Mouse (Mus musculus) CH12.LX (cell line): ENCODE results near the gene Sf3b4. TPM values are rescaled to one million over a fixed set of nuclear protein-coding genes. Genes with fewer than 3 reads are reported as not detected.

ENCODE experiments used
- DNase-seq: peaks from one replicate; pipeline ENCODE4 v3.0.0-alpha.2; 2013; ENCODE audit errors: extremely low read depth
- H3K27ac ChIP-seq: 2 replicates; pipeline ENCODE4 v1.5.1; 2012; ENCODE audit warnings: low read depth, mild to moderate bottlenecking, control low read depth, moderate library complexity; ENCODE audit not compliant: insufficient read depth
- H3K27me3 ChIP-seq: replicated peaks from 2 replicates; pipeline ENCODE3; 2012; ENCODE audit warnings: inconsistent platforms
- H3K36me3 ChIP-seq, 2 experiments: replicated peaks in 1 of 2; 2 replicates each; pipeline versions ENCODE3 to v1.6.1; 2012; ENCODE audit warnings: inconsistent platforms in 1 of 2, low read length in 1 of 2, mild to moderate bottlenecking in 1 of 2, mixed read lengths in 1 of 2, moderate library complexity in 1 of 2; ENCODE audit not compliant: control insufficient read depth in 1 of 2, insufficient read depth in 1 of 2
- H3K4me1 ChIP-seq, 2 experiments: 2 replicates each; pipeline ENCODE4 v1.6.1; 2012; ENCODE audit warnings: inconsistent platforms in 1 of 2, moderate library complexity in 1 of 2; ENCODE audit not compliant: insufficient read depth in 2 of 2, control insufficient read depth in 1 of 2
- H3K4me2 ChIP-seq: 2 replicates; pipeline ENCODE4 v1.6.1; 2012; ENCODE audit warnings: low read depth, mild to moderate bottlenecking, control low read depth; ENCODE audit not compliant: poor library complexity, insufficient read depth, severe bottlenecking
- H3K4me3 ChIP-seq, 3 experiments: fragments of 150-350 bp in 1 of 3; sonication (generic) in 1 of 3; replicated peaks in 1 of 3; 2 replicates each; pipeline versions ENCODE3 to v1.5.1; 2011 to 2012; ENCODE audit warnings: low read depth in 2 of 3, low read length in 2 of 3, mild to moderate bottlenecking in 2 of 3, moderate library complexity in 2 of 3, control low read depth in 1 of 3, improper control_type of control experiment in 1 of 3, inconsistent platforms in 1 of 3, mixed read lengths in 1 of 3; ENCODE audit not compliant: poor library complexity in 1 of 3
- H3K79me2 ChIP-seq: replicated peaks from 2 replicates; pipeline ENCODE4 v1.6.1; 2012; ENCODE audit warnings: mild to moderate bottlenecking, moderate library complexity; ENCODE audit not compliant: control insufficient read depth, poor library complexity, insufficient read depth, severe bottlenecking; ENCODE audit errors: extremely low read depth
- H3K9ac ChIP-seq: 2 replicates; pipeline ENCODE4 v1.6.1; 2012; ENCODE audit warnings: low read depth, mild to moderate bottlenecking, control low read depth, moderate library complexity; ENCODE audit not compliant: insufficient read depth
- H3K9me3 ChIP-seq: replicated peaks from 2 replicates; pipeline ENCODE3; 2012; ENCODE audit warnings: low read length, inconsistent platforms, mixed read lengths
- CHD1 ChIP-seq: IDR thresholded peaks from 2 replicates; pipeline ENCODE4 v1.6.1; 2012; ENCODE audit warnings: low read depth, low read length, improper control_type of control experiment, inconsistent platforms
- CHD2 ChIP-seq: IDR thresholded peaks from 2 replicates; pipeline ENCODE4 v1.6.1; 2011; ENCODE audit warnings: low read length, improper control_type of control experiment
- CTCF ChIP-seq, 2 experiments: IDR thresholded peaks in 1 of 2; conservative IDR thresholded peaks in 1 of 2; 2 replicates each; pipeline ENCODE4 v1.5.1; 2011 to 2012; ENCODE audit warnings: low read depth in 2 of 2, low read length in 2 of 2, improper control_type of control experiment in 1 of 2, inconsistent platforms in 1 of 2, mild to moderate bottlenecking in 1 of 2, moderate library complexity in 1 of 2
- E2F4 ChIP-seq: IDR thresholded peaks from 2 replicates; pipeline ENCODE4 v1.6.1; 2011; ENCODE audit warnings: low read depth, low read length, improper control_type of control experiment; ENCODE audit not compliant: insufficient replicate concordance
- ETS1 ChIP-seq: conservative IDR thresholded peaks from 2 replicates; pipeline ENCODE4 v1.6.1; 2012; ENCODE audit warnings: low read depth, mild to moderate bottlenecking, inconsistent platforms, low read length, improper control_type of control experiment, moderate library complexity
- IRF4 ChIP-seq: IDR thresholded peaks from 2 replicates; pipeline ENCODE4 v1.6.1; 2014; ENCODE audit warnings: low read depth, mild to moderate bottlenecking, inconsistent platforms, low read length, improper control_type of control experiment
- JUND ChIP-seq: conservative IDR thresholded peaks from 2 replicates; pipeline ENCODE4 v1.6.1; 2011; ENCODE audit warnings: low read depth, low read length, improper control_type of control experiment
- MAFK ChIP-seq: IDR thresholded peaks from 2 replicates; pipeline ENCODE4 v1.6.1; 2011; ENCODE audit warnings: low read length, improper control_type of control experiment; ENCODE audit not compliant: insufficient replicate concordance
- MAZ ChIP-seq: IDR thresholded peaks from 2 replicates; pipeline ENCODE4 v1.6.1; 2012; ENCODE audit warnings: low read depth, mild to moderate bottlenecking, inconsistent platforms, low read length, improper control_type of control experiment, moderate library complexity
- MEF2A ChIP-seq: IDR thresholded peaks from 2 replicates; pipeline ENCODE4 v1.6.1; 2014; ENCODE audit warnings: low read depth, mild to moderate bottlenecking, inconsistent platforms, low read length, improper control_type of control experiment, borderline replicate concordance
- MYC ChIP-seq: IDR thresholded peaks from 2 replicates; pipeline ENCODE4 v1.6.1; 2011; ENCODE audit warnings: low read depth, mild to moderate bottlenecking, improper control_type of control experiment, low read length
- NELFE ChIP-seq: IDR thresholded peaks from 2 replicates; pipeline ENCODE4 v1.6.1; 2011; ENCODE audit warnings: low read depth, low read length, improper control_type of control experiment
- POLR2A ChIP-seq: IDR thresholded peaks from 2 replicates; pipeline ENCODE4 v1.6.1; 2011; ENCODE audit warnings: low read depth, mild to moderate bottlenecking, improper control_type of control experiment, low read length
- POLR2AphosphoS2 ChIP-seq: IDR thresholded peaks from 2 replicates; pipeline ENCODE4 v1.6.1; 2011; ENCODE audit warnings: low read depth, low read length, improper control_type of control experiment
- SMC3 ChIP-seq: IDR thresholded peaks from 2 replicates; pipeline ENCODE4 v1.6.1; 2011; ENCODE audit warnings: low read depth, low read length, improper control_type of control experiment
- TBP ChIP-seq: conservative IDR thresholded peaks from 2 replicates; pipeline ENCODE4 v1.6.1; 2011; ENCODE audit warnings: low read depth, low read length, improper control_type of control experiment
- ZC3H11A ChIP-seq: IDR thresholded peaks from 2 replicates; pipeline ENCODE4 v1.6.1; 2012; ENCODE audit warnings: low read depth, mild to moderate bottlenecking, inconsistent platforms, low read length, improper control_type of control experiment
- ZNF384 ChIP-seq: IDR thresholded peaks from 2 replicates; pipeline ENCODE4 v1.6.1; 2012; ENCODE audit warnings: low read depth, low read length, improper control_type of control experiment, inconsistent platforms
- dilution Hi-C: fragments of 300-500 bp; cut with MboI; formaldehyde crosslinking; loops from 2 replicates; pipeline ENCODE4 v1.14.3; 2020; ENCODE audit warnings: low sequenced_read_pairs; ENCODE audit not compliant: extremely low pct_unique_long_range_greater_than_20kb, extremely low pct_ligation_motif_present
- in situ Hi-C: fragments of 300-500 bp; cut with MboI; formaldehyde crosslinking; loops from 3 replicates; pipeline ENCODE4 v1.14.3; 2019; ENCODE audit warnings: low sequenced_read_pairs, low pct_ligation_motif_present, low pct_unique_long_range_greater_than_20kb, mixed read lengths
- polyA plus RNA-seq: library from polyadenylated mRNA; unstranded; fragments of >175 nt; gene quantifications from 2 replicates; pipeline ENCODE4 v1.2.1, GENCODE M21; 2012; ENCODE audit warnings: low read depth; ENCODE audit not compliant: insufficient read length
- total RNA-seq, 2 experiments: library from RNA; depleted of rRNA; stranded (reverse); fragments of 300-350 nt in 1 of 2; fragments of >200 nt in 1 of 2; gene quantifications; 2 replicates each; pipeline ENCODE4 v1.2.3; 2012 to 2014

Gene Sf3b4
- total and polyA plus RNA-seq, 3 experiments, result 38.1 to 147 (median 47.9) TPM

- no peak overlapping the region for H3K27ac ChIP-seq
- peaks cover 7 to 31% of the 10 kb centered on the region in 2 experiments for H3K36me3 ChIP-seq
- H3K4me2 ChIP-seq, result no peak overlapping the region
- in situ Hi-C loops (no loop called here), dilution Hi-C loops (no loop called here)
- no peak overlapping the region for H3K9ac ChIP-seq
- no peak for DNase-seq
- peaks cover under 1 to 23% of the 10 kb centered on the region in 2 experiments for H3K4me1 ChIP-seq
- no peaks in the 10 kb centered on the region for H3K9me3 ChIP-seq
- peaks cover 16% of the 10 kb centered on the region for H3K79me2 ChIP-seq
- H3K27me3 ChIP-seq, result no peaks in the 10 kb centered on the region
- TF ChIP-seq POLR2AphosphoS2, result no peak
- TF ChIP-seq, all 38 proteins: peak for 0
- no peak overlapping the region for H3K4me3 ChIP-seq
Measured at GRCm38 (mm10) chr3:96168466-96169158, 3.5 kb upstream of the Sf3b4 start.

- dilution Hi-C loops, result no loop called here
- no peak overlapping the region for H3K27ac ChIP-seq
Measured at GRCm38 (mm10) chr3:96170276-96170675, 1.9 kb upstream of the Sf3b4 start.

GRCm38 (mm10) chr3:96170976-96171545, 1.1 kb upstream of the Sf3b4 start:
- Histone ChIP-seq H3K27me3 (no peaks in the 10 kb centered on the region), H3K4me2 (peak overlapping the region; percentile 96), H3K4me3 (peak overlapping the region; percentile 65 to 99 (median 96)), H3K9me3 (no peaks in the 10 kb centered on the region), H3K79me2 (peaks cover 37% of the 10 kb centered on the region), H3K36me3 (peaks cover 27 to 51% of the 10 kb centered on the region in 2 experiments), H3K4me1 (peaks cover 8 to 43% of the 10 kb centered on the region in 2 experiments), H3K27ac (no peak overlapping the region; the same call in 1 of the 2 replicates), H3K9ac (peak overlapping the region; percentile 98)
- in situ Hi-C loops (no loop called here), dilution Hi-C loops (no loop called here)
- no peak for DNase-seq
- peak in 1 of 2 experiments; percentile 11; a peak in 1 of 4 replicates for TF ChIP-seq CTCF (conservative IDR thresholded peaks at IDR 0.05 in 1 of 2, IDR thresholded peaks at IDR 0.05 in 1 of 2; ENCODE audit: low read depth in 2 of 2, low read length in 2 of 2)
- no peak for TF ChIP-seq MAZ
- no peak for TF ChIP-seq ETS1
- 0 out of 2 replicates have a peak, but pooled peaks have one; percentile 11 for TF ChIP-seq IRF4
- no peak for TF ChIP-seq JUND
- TF ChIP-seq ZNF384, result no peak
- TF ChIP-seq POLR2A, result peak; percentile 35
- TF ChIP-seq CHD1, result no peak

More at GRCm38 (mm10) chr3:96170276-96170675, 1.9 kb upstream of the Sf3b4 start:
- TF ChIP-seq TBP (no peak), ZC3H11A (no peak), CTCF (conservative IDR thresholded peaks at IDR 0.05 in 1 of 2, IDR thresholded peaks at IDR 0.05 in 1 of 2; ENCODE audit: low read depth in 2 of 2, low read length in 2 of 2) (no peak), MYC (no peak), SMC3 (no peak), E2F4 (no peak), CHD2 (no peak), NELFE (no peak), MEF2A (no peak), JUND (no peak), MAFK (no peak)
- no peak for DNase-seq
- H3K9ac ChIP-seq, result no peak overlapping the region
- no peaks in the 10 kb centered on the region for H3K27me3 ChIP-seq
- peak overlapping the region in 1 of 3 experiments; percentile 65 for H3K4me3 ChIP-seq
- peaks cover 32% of the 10 kb centered on the region for H3K79me2 ChIP-seq
- in situ Hi-C loops, result no loop called here
- H3K4me2 ChIP-seq, result no peak overlapping the region
- peaks cover 8 to 40% of the 10 kb centered on the region in 2 experiments for H3K4me1 ChIP-seq
- no peaks in the 10 kb centered on the region for H3K9me3 ChIP-seq
- H3K36me3 ChIP-seq, result peaks cover 22 to 45% of the 10 kb centered on the region in 2 experiments
